Mouse (Mus musculus) lung, postnatal 25 days (tissue): ENCODE measurements around the gene Ttc3.

Source experiments
- DNase-seq: peaks from one replicate; pipeline ENCODE4 v3.0.0; 2022; ENCODE audit warnings: low spot score

Ttc3 gene

DNA sequence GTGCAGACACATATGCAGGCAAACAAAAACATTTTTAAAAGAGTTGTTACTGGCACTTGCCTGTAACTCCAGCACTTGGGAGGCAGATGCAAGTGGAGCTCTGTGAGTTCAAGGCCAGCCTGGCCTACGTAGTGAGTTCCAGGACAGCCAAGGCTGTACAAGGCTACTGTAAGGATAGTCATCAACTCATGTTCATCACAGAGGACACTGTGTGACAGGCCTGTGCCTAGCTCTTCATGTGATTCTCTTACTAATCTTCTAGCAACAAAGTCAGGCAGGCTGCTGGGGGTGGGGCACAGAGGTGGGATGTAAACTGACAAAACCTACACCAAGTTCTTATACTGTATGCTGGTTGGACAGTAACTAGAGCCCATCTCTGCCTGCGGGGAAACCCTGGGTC lies 136.7 kb downstream of the Ttc3 start:
- DNase-seq: no peak

DNA sequence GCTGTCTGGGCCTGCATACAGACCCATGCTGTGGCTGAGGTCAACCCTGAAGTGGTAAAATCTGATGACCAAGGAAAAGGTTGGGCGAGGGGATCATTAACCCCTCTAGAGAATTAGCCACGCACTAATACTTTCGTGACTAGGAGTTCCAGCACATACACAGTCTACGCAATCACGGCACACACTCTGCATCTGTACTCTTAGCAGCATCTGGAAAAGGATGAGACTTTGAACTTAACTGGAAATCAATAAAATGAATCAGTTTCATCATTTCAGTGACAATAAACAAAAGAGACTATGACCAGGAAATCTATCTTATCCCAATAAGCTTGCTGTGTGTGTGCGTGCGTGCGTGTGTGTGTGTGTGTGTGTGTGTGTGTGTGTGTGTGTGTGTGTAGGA lies 138.4 kb downstream of the Ttc3 start:
- no peak for DNase-seq

DNA sequence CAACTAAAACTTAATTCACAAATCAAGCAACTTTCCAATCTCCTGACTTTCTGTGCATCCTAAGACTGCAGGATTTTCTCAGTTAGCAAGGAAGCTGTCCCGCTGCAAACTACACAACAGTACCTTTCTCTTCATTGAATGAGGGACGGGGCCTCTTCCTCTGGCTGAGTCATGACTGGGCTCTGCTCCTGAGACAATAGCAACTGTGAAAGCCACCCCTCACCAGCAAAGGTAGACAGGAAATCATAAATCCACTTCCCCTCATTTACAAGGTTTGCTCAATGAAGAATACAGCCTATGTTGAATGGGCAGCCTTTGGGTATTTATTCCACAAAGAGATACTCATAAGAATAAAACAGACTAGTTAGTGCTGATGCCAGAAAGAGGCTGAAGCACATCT lies 139.6 kb downstream of the Ttc3 start:
- no peak for DNase-seq

DNA sequence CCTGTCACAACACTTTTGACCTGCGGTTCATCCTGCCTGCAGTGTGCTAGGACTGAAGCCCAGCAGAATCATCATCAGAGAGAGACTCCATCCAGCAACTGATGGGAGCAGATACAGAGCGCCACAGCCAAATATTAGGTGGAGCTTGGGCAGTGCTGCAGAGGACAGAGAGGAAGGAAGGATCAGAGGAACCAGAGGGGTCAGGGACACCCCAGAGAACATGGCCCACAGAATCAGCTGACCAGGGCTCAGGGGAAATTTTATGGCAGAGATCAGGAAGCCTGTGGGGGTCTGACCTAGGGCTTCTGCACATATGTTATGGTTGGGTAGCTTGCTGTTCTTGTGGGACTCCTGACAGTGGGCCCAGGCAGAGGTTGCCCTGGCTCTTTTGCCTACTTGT lies 147.2 kb downstream of the Ttc3 start:
- no peak for DNase-seq
